Mouse (Mus musculus): Measurements from ENCODE around the gene Rps26. TPM values are rescaled to one million over a fixed set of nuclear protein-coding genes. Genes with fewer than 3 reads are reported as not detected.
"Not testable (repeated sequence)": the region's sequence is repeated elsewhere in the genome, so short reads cannot be mapped to it uniquely, and the experiment has no call there.

Gene Rps26
- total RNA-seq, 2 experiments from 2014 or later = 264 to 297 TPM

DNA sequence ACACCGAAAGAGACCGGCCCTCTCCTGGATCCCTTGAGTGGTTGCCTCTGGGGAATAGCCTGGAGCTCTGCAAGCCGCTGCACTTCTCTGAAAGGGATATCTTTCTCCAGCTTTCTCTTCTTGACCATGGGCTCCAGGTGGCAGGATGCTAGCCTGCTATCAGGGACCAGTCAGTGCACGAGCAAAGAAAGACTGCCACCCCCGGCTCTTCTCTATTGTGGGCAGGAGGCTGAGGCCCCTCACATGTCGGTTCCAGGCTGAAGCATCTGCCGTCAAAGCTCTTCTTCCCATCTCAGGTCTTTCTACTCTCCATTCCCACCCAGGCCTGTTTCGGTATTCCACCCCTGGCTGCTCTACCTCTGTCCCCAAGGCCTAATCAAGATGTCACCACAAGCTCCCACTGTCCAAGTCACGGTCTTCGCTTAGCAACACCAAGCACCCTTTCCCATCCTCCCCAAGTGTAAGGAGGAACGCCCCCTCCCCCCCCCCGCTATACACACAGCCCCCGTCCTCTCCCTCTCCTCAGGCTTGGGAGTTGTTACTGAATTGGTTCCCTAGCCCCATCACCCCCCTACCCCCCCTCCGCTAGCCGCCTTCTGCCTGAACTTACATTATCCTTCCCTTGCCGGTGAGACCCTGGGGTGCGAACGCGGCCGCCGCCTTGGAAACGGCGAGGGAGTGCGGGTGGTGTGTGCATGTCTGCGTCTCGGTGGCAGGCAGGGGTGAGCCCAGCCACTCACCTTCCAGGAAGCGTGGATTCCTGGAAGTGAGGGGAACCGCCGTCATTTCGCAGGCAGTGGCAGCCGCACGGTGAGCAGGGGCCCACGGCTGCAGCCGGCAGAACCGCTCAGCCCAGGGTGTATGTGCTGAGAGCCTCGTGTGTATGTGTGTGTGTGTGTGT, 18.8 kb upstream of the Rps26 start, which contains the start of gene Ikzf4:
Ikzf4 (minus strand) TSS at position 881 of the 901 bp plus-strand sequence.
- peak; percentile 33 to 46 for DNase-seq

GRCm38 (mm10) chr10:128642749-128643148, 16.2 kb upstream of the Rps26 start:
- DNase-seq = no peak

More for the DNA sequence above, 18.8 kb upstream of the Rps26 start, which contains the start of gene Ikzf4:
- intact Hi-C loops (cut with DNase I) = no loop called here

DNA sequence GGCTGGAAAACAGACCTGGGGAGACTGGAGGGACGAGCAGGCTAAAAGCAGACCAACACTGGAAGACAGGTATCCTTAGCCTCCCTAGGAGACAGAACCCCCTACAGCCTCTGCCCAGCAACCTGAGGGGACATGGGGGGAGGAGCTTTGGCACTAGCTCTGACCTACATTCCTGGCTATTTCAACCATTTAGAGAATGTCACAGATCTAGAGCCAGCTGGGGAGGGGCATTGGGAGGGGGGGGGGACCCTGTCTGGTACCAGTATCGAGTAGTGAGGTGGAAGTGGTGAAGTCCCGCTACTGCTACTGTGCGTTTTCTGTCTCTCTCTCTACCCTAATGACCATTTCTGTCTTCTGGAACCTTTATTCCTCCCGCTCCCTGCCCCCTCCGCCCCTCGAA, 15.3 kb upstream of the Rps26 start:
- intact Hi-C loops (cut with DNase I) = no loop called here
- DNase-seq = no peak

More at GRCm38 (mm10) chr10:128642749-128643148, 16.2 kb upstream of the Rps26 start:
- intact Hi-C loops (cut with DNase I) = no loop called here

DNA sequence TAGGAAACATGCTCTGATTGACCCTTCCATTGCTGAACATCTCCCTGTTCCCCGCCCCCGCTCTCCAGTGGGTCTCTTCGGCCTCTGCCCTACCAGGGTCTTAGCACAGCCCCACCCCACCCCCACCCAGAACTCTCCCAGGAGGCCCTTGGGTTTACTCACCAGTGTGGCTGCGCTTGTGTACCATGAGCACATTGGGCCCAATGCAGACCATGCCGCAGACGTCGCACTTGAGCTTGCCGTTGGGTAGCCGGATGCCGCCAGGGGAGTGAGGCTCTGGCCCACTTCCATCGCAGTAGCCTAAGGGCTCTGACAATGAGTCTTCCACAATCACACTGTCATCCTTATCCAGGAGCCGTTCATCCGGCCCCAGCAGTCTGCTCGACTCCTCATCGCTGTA, 14.3 kb upstream of the Rps26 start:
- DNase-seq = no peak
- intact Hi-C loops (cut with DNase I) = no loop called here

DNA sequence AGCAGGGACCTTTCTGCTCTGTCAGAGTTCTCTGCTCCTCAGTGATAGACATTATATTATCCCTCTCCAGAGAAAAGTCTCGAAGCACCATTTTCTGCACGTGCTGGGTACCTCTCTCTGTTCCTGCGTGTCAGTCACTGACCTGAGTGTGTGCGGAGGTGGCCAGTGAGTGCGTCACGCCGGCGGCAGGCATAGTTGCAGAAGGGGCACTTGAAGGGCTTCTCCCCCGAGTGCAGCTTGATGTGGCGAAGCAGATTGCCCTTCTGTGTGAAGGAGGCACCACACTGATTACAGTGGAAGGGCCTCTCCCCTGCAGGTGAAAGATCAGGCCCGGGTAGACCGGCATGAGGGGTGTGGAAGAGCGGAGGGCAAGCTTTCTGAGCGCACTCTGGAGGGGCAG, 13.5 kb upstream of the Rps26 start:
- no peak for DNase-seq
- intact Hi-C loops (cut with DNase I) = no loop called here

GRCm38 (mm10) chr10:128637011-128637410, 10.5 kb upstream of the Rps26 start:
- DNase-seq = no peak
- intact Hi-C loops (cut with DNase I) = no loop called here

- intact Hi-C loops (cut with DNase I) = no loop called here
- DNase-seq = no peak
Measured at GRCm38 (mm10) chr10:128636561-128636960, 10.0 kb upstream of the Rps26 start.

- intact Hi-C loops (cut with DNase I) = no loop called here
- DNase-seq = no peak
Measured at GRCm38 (mm10) chr10:128635697-128636096, 9.2 kb upstream of the Rps26 start.

DNA sequence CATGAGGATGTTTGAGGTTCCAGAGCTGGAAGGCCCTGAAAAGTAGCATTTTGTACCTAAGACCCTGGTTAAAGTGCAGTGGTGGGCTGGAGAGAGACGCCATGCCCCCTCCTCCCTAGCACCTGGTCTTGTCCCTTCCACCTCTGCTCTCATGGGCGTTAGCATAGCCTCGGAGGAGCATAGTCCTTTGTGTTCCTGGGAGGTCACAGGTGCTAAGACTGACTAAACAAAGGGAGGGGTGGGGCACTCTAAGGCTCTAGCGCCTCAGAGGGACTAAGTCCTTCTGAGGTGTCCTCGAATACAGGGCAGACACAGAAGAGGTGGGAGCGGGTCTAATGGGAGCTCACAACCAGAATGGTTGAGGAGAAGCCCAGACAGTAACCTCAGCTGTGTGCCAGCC, 5.0 kb upstream of the Rps26 start:
- no peak for DNase-seq
- intact Hi-C loops (cut with DNase I) = no loop called here

- DNase-seq; intact Hi-C loops (cut with DNase I): not testable (repeated sequence)
Measured at GRCm38 (mm10) chr10:128630306-128630705, 3.8 kb upstream of the Rps26 start.

DNA sequence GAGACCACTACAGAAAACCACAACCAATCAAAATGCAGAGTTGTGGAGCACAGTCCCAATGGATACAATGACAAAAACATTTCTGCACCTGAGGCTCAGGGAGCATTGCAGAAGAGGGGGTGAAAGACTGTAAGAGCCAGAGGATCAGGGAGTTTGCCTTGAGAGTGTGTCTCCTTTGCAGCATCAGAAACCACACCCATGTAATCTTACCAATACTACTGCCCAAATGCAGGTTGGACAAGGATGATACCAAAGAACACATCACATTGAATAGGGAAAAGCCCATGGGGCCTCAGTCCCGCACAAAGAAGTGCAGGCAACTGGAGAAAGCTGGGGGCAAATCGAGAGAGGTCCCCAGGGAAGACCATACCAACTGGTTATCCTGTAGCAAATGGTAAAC, 3.2 kb upstream of the Rps26 start:
- intact Hi-C loops (cut with DNase I) = no loop called here
- no peak for DNase-seq

GRCm38 (mm10) chr10:128627398-128628317, 1.1 kb upstream of the Rps26 start:
- intact Hi-C loops (cut with DNase I) = no loop called here
- DNase-seq = no peak

- no peak for DNase-seq
- intact Hi-C loops (cut with DNase I) = no loop called here
Measured at GRCm38 (mm10) chr10:128625287-128625894, 1.2 kb downstream of the Rps26 start.

- DNase-seq; intact Hi-C loops (cut with DNase I): not testable (repeated sequence)
Measured at GRCm38 (mm10) chr10:128623106-128623613, 3.4 kb downstream of the Rps26 start.

DNA sequence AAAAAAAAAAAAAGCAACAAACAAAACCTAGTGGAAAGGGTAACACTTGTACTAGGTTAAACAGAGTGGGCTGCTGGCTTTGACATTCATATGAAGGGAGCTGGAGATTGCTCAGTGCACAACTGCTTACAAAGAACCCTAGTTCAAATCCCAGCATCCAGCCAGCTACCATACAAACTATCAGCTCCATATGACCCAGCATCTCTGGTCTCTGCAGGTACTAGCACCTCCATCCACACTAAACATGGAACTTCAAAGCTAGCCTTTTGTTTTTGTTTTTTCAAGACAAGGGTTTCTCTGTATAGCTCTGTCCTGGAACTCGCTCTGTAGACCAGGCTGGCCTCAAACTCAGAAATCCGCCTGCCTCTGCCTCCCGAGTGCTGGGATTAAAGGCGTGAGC, 3.8 kb downstream of the Rps26 start:
- intact Hi-C loops (cut with DNase I) = no loop called here
- no peak for DNase-seq

DNA sequence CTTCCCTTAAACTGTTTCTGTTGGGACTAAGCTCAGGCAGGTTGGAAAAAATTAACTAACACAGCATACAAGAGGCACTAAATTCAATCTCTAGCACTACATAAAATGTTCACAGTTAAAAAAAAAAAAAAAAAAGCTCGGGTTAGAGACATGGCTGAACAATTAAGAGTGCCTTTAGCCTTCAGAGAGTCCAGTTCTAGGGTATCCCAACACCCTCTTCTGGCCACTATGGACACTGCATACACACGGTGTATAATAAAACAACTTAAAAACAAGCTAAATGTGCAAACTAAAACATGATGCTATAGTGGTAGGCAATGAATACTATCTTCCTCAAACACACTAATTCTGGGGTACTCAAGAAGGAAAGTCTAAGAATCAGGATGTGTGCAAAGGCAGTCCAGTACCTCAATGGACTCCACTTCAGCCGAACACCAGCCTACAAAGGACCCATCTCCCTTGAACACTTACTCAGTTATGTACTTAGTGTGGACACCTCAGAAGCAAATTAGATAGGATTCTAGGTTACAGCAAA, 4.5 kb downstream of the Rps26 start:
- DNase-seq = no peak
- intact Hi-C loops (cut with DNase I) = no loop called here

DNA sequence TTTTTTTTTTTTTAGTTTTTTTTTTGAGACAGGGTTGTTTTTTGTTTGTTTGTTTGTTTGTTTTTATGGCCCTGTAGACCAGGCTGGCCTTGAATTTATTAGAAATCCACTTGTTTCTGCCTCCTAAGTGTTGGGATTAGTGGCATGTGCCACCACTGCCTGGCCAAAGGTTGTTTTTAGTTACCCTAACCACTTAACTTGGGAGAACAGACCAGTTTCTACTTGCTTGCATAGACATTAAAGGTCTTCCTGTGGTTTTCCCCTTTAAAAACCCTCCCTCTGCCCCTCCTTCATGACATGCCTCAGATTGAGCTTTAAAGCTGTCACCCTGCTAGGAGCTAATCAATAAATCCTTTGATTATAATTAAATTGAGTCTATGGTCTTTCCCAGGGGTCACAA, 6.3 kb downstream of the Rps26 start:
- intact Hi-C loops (cut with DNase I) = no loop called here
- DNase-seq = no peak

GRCm38 (mm10) chr10:128619148-128619547, 7.4 kb downstream of the Rps26 start:
- DNase-seq = not testable (repeated sequence)

DNA sequence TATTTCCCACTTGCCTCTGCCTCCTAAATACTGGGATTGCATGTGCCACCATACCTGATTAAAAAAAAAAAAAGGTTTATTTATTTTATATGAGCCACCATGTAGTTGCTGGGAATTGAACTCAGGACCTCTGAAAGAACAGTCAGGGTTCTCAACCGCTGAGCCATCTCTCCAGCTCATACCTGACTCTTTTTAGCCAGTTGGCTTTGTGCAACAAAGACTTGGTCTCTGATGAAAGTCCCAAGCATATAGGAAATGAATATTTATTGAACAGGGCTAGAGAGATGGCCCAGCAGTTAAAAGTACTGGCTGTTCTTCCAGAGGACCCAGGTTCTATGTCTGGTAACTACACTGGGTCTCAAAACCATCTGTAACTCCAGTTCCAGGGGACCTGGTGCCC, 8.0 kb downstream of the Rps26 start:
- no peak for DNase-seq
- intact Hi-C loops (cut with DNase I) = no loop called here

More at GRCm38 (mm10) chr10:128619148-128619547, 7.4 kb downstream of the Rps26 start:
- intact Hi-C loops (cut with DNase I) = not testable (repeated sequence)

DNA sequence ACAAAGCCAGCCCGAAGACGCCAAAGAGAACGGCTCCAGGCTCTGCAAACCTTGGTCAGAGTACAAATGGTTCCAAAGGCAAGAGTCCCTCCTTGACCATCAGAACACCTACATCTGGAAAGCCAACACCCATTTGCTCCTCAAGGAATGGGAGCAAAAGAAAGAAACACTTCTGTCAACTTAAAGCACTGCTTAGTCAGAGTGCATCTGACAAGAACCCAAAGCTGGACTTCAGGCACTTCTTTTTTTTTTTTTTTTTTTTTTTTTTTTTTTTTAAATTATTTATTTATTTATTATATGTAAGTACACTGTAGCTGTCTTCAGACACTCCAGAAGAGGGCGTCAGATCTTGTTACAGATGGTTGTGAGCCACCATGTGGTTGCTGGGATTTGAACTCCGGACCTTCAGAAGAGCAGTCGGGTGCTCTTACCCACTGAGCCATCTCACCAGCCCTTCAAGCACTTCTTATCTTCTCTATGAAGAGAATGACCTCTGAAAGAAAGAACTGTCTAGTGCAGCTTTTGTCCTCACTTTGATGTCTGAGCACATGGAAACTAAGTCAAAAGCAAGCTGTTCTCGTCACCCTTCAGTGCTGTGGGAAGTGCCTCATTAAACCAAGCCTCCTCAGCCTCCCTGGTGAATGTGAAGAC, 10.6 kb downstream of the Rps26 start:
- DNase-seq; intact Hi-C loops (cut with DNase I): not testable (repeated sequence)
